Mouse (Mus musculus) bone marrow macrophage, adult 2 months (primary cell): Measurements from ENCODE around the gene Irf3.

ENCODE experiments used
- CTCF ChIP-seq: IDR thresholded peaks from 2 replicates; pipeline ENCODE4 v1.5.1; 2012; ENCODE audit warnings: low read depth, mild to moderate bottlenecking, low read length, moderate library complexity
- POLR2A ChIP-seq: IDR thresholded peaks from 2 replicates; pipeline ENCODE4 v1.6.1; 2012; ENCODE audit warnings: mild to moderate bottlenecking, low read depth, low read length, borderline replicate concordance

DNA sequence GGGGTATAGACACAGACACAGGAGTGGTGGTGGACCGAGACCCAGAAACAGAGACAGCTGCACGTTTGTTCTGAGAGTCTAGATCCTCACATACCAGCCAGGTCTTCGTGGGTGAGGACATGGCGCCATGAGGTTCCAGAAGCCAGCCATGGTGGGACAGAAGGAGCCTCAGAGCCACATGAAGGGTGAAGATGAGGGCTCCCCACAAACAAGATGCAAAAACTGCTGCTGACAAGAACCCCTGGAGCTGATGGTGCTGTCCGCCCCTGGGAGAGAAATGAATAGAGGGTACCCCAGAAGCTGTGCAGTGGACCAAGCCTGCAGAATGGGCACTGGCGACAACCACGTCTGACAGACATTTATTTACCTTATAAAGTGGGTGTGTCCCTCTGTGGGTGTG is 26.3 kb upstream of the Irf3 start:
- TF ChIP-seq POLR2A (no peak), CTCF (no peak)
